Mouse (Mus musculus) liver, adult 2 months (tissue): ENCODE measurements around the gene Cant1.

Experiments used
- CTCF ChIP-seq: fragments of 200-500 bp; IDR thresholded peaks from 2 replicates; pipeline ENCODE4 v1.5.1; 2011; ENCODE audit warnings: low read depth, low read length, control low read depth
- POLR2A ChIP-seq: fragments of 200-500 bp; IDR thresholded peaks from 2 replicates; pipeline ENCODE4 v1.6.1; 2011; ENCODE audit warnings: low read length, control low read depth; ENCODE audit not compliant: insufficient read depth; ENCODE audit errors: extremely low read depth

GRCm38 (mm10) chr11:118403951-118404899, 14.7 kb downstream of the Cant1 start:
- no peak for TF ChIP-seq CTCF
- TF ChIP-seq POLR2A: no peak
